Mouse (Mus musculus) heart, adult 2 months (tissue): ENCODE data around the gene Cbx8.

Experiments
- CTCF ChIP-seq: fragments of 200-600 bp; IDR thresholded peaks from 2 replicates; pipeline ENCODE4 v1.8.1; 2022; ENCODE audit warnings: antibody characterized with exemption, mild to moderate bottlenecking, moderate library complexity
- EP300 ChIP-seq: fragments of 200-500 bp; IDR thresholded peaks from 2 replicates; pipeline ENCODE4 v1.6.1; 2011; ENCODE audit warnings: low read depth, low read length, control low read depth; ENCODE audit not compliant: insufficient read depth

GRCm38 (mm10) chr11:119048133-119048510 lies 7.4 kb upstream of the Cbx8 start:
- TF ChIP-seq CTCF (no peak), EP300 (no peak)
